25 mouse cellular contexts compared by ENCODE assay signal in genomic region chr6:56284821-56285220, GRCm38 (mm10).
"Had no signal": no experiment of that assay in that cellular context is flagged by ENCODE, and none has a peak within 500 bp of the region (broad histone marks: within the 10 kb centered on the region; RNA-seq: fewer than 3 reads in every experiment).

No protein-coding gene starts in this region.

- H3K4me2 ChIP-seq: embryonic facial prominence, embryonic 12.5 days; embryonic facial prominence, embryonic 13.5 days; embryonic facial prominence, embryonic 15.5 days; forebrain, embryonic 12.5 days; forebrain, embryonic 13.5 days; forebrain, embryonic 15.5 days had no signal

- H3K36me3 ChIP-seq: embryonic facial prominence, embryonic 10.5 days; embryonic facial prominence, embryonic 12.5 days; embryonic facial prominence, embryonic 13.5 days; embryonic facial prominence, embryonic 15.5 days; forebrain, embryonic 10.5 days; forebrain, embryonic 12.5 days; forebrain, embryonic 15.5 days had no signal

- H3K9me3 ChIP-seq: embryonic facial prominence, embryonic 10.5 days; embryonic facial prominence, embryonic 12.5 days; embryonic facial prominence, embryonic 13.5 days; embryonic facial prominence, embryonic 15.5 days; forebrain, embryonic 10.5 days; forebrain, embryonic 12.5 days; forebrain, embryonic 13.5 days; forebrain, embryonic 15.5 days had no signal

- H3K27ac ChIP-seq: embryonic facial prominence, embryonic 10.5 days; embryonic facial prominence, embryonic 12.5 days; embryonic facial prominence, embryonic 13.5 days; embryonic facial prominence, embryonic 15.5 days; forebrain, embryonic 10.5 days; forebrain, embryonic 12.5 days; forebrain, embryonic 13.5 days; forebrain, embryonic 15.5 days; gastrocnemius, adult 2 months; heart, adult 2 months had no signal

- H3K9ac ChIP-seq: embryonic facial prominence, embryonic 12.5 days; embryonic facial prominence, embryonic 13.5 days; embryonic facial prominence, embryonic 15.5 days; forebrain, embryonic 12.5 days; forebrain, embryonic 13.5 days; forebrain, embryonic 15.5 days; forebrain, postnatal 0 days had no signal

- H3K27me3 ChIP-seq: embryonic facial prominence, embryonic 12.5 days; embryonic facial prominence, embryonic 13.5 days; embryonic facial prominence, embryonic 15.5 days; forebrain, embryonic 12.5 days; forebrain, embryonic 13.5 days; forebrain, embryonic 15.5 days had no signal

- H3K4me1 ChIP-seq: embryonic facial prominence, embryonic 10.5 days; embryonic facial prominence, embryonic 12.5 days; embryonic facial prominence, embryonic 13.5 days; embryonic facial prominence, embryonic 15.5 days; forebrain, embryonic 10.5 days; forebrain, embryonic 12.5 days; forebrain, embryonic 13.5 days; forebrain, embryonic 15.5 days had no signal

- DNase-seq: cerebellum, adult 9-10 months; cerebellum, adult 9-11 months; cerebellum, postnatal 10 days; cerebellum, postnatal 14 days; cerebellum, postnatal 25 days; cerebellum, postnatal 36 days; embryo, embryonic 11 days; forebrain, postnatal 0 days; gastrocnemius, adult 2 months; gastrocnemius, postnatal 10 days; gastrocnemius, postnatal 14 days; gastrocnemius, postnatal 25 days; gastrocnemius, postnatal 36 days; heart, adult 11 months; heart, adult 18-20 months; heart, adult 2 months had no signal

- H3K4me3 ChIP-seq: embryonic facial prominence, embryonic 10.5 days; embryonic facial prominence, embryonic 12.5 days; embryonic facial prominence, embryonic 13.5 days; embryonic facial prominence, embryonic 15.5 days; erythroblast, embryonic 14.5 days; forebrain, embryonic 10.5 days; forebrain, embryonic 12.5 days; forebrain, embryonic 13.5 days; forebrain, embryonic 15.5 days; gastrocnemius, adult 2 months; heart, adult 2 months had no signal
